Mouse (Mus musculus): ENCODE data around the gene Srgap3. TPM values are rescaled to one million over a fixed set of nuclear protein-coding genes. Genes with fewer than 3 reads are reported as not detected.
A peak's percentile ranks its signal among the peaks of the same experiment; 100 is the strongest.

The Srgap3 gene
- polyA plus RNA-seq, 2 experiments, result 8.4 to 14.3 TPM

GRCm38 (mm10) chr6:112972858-112973631 is 26.0 kb upstream of the Srgap3 start:
- H3K27ac ChIP-seq (replicated peaks; ENCODE audit: low read depth, low read length), result 0 out of 2 replicates have a peak overlapping the region, but pooled peaks have one; percentile 16
- no peaks in the 10 kb centered on the region for H3K36me3 ChIP-seq (ENCODE audit: control insufficient read depth, insufficient read depth, low read length)
- peak; percentile 32 for DNase-seq (ENCODE audit: low spot score)
- 20% methylated on average over 18 of the region's 18 CpGs for WGBS
- H3K9ac ChIP-seq (ENCODE audit: low read depth, low read length, severe bottlenecking), result no peak overlapping the region
- 0 out of 2 replicates have a peak overlapping the region, but pooled peaks have one; percentile 4 for H3K4me2 ChIP-seq (replicated peaks; ENCODE audit: low read depth, low read length, severe bottlenecking)
- H3K27me3 ChIP-seq (ENCODE audit: control insufficient read depth, insufficient read depth, low read length), result no peaks in the 10 kb centered on the region
- ATAC-seq (ENCODE audit: low FRiP score, low read depth), result peak; percentile 46
- peaks cover 31% of the 10 kb centered on the region for H3K4me1 ChIP-seq (ENCODE audit: control insufficient read depth, insufficient read depth, low read length)
- H3K4me3 ChIP-seq (replicated peaks; ENCODE audit: low read length), result no peak overlapping the region
- no peak for TF ChIP-seq POLR2A (IDR thresholded peaks at IDR 0.05; ENCODE audit: borderline replicate concordance, extremely low read depth, insufficient read depth, insufficient read length)
- no peaks in the 10 kb centered on the region for H3K9me3 ChIP-seq (ENCODE audit: control insufficient read depth, low read length)

DNA sequence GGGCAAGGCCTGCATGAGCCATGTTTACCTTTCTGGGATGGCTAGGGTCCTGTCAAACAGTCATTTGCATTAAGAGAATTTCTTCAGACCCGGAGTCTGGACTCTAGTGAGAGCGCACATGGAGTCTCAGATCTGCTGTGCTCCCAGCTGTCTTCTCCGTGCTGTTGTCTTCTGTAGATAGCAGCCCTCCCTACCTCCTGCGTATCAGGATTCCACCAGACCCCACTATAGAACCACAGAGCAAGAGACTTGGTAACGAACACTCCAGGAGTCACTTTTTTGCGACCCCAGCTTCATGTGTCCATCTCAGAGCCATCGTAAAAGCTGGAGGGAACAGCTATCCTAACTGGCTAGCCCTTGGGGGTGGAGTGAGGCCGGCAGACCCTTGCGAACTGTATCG is 25.1 kb upstream of the Srgap3 start:
- DNase-seq (ENCODE audit: low spot score), result no peak
- no peak overlapping the region for H3K4me3 ChIP-seq (replicated peaks; ENCODE audit: low read length)
- ATAC-seq (ENCODE audit: low FRiP score, low read depth), result no peak
- no peak overlapping the region for H3K4me2 ChIP-seq (replicated peaks; ENCODE audit: low read depth, low read length, severe bottlenecking)
- H3K36me3 ChIP-seq (ENCODE audit: control insufficient read depth, insufficient read depth, low read length), result no peaks in the 10 kb centered on the region
- 48% methylated on average over 10 of the region's 10 CpGs for WGBS
- peaks cover 31% of the 10 kb centered on the region for H3K4me1 ChIP-seq (ENCODE audit: control insufficient read depth, insufficient read depth, low read length)
- H3K27me3 ChIP-seq (ENCODE audit: control insufficient read depth, insufficient read depth, low read length), result no peaks in the 10 kb centered on the region
- no peak for TF ChIP-seq POLR2A (IDR thresholded peaks at IDR 0.05; ENCODE audit: borderline replicate concordance, extremely low read depth, insufficient read depth, insufficient read length)
- 0 out of 2 replicates have a peak overlapping the region, but pooled peaks have one; percentile 28 for H3K27ac ChIP-seq (replicated peaks; ENCODE audit: low read depth, low read length)
- H3K9me3 ChIP-seq (ENCODE audit: control insufficient read depth, low read length), result no peaks in the 10 kb centered on the region
- H3K9ac ChIP-seq (ENCODE audit: low read depth, low read length, severe bottlenecking), result no peak overlapping the region

DNA sequence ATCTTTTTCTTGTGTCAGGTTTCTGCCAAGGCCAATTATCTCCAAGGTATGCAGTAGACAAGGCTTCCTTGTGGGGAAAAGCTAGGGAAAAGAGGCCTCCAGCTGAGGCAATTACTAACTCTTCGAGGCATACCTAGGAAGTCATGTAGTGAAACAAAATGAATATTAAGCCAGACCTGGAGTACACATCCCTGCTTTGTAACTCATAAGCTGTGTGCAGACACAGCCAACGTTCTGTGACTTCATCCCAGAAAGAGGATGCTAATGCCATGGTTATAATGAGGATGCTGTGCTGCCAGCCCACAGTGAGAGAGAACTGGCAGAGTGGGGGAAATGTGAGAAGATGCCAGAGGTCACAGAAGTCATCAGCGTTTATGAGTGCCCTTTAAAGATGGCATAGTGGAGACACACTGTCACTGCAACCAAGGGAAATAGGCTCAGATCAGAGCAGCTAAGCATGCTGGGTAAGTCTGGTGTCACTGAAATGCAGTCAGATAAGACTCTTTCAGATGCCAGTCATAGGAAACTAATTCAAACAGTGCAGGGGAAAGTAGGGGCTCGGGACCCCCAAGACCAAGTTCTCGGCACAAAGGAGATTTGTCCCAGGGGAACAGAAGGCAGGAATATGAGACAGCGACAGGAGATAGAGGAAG is 24.2 kb upstream of the Srgap3 start:
- no peak for DNase-seq (ENCODE audit: low spot score)
- no peak for ATAC-seq (ENCODE audit: low FRiP score, low read depth)
- H3K4me3 ChIP-seq (replicated peaks; ENCODE audit: low read length), result no peak overlapping the region
- peaks cover 31% of the 10 kb centered on the region for H3K4me1 ChIP-seq (ENCODE audit: control insufficient read depth, insufficient read depth, low read length)
- 55% methylated on average over 6 of the region's 6 CpGs for WGBS
- no peak overlapping the region for H3K9ac ChIP-seq (ENCODE audit: low read depth, low read length, severe bottlenecking)
- no peaks in the 10 kb centered on the region for H3K27me3 ChIP-seq (ENCODE audit: control insufficient read depth, insufficient read depth, low read length)
- H3K27ac ChIP-seq (replicated peaks; ENCODE audit: low read depth, low read length), result no peak overlapping the region
- H3K9me3 ChIP-seq (ENCODE audit: control insufficient read depth, low read length), result no peaks in the 10 kb centered on the region
- no peaks in the 10 kb centered on the region for H3K36me3 ChIP-seq (ENCODE audit: control insufficient read depth, insufficient read depth, low read length)
- TF ChIP-seq POLR2A (IDR thresholded peaks at IDR 0.05; ENCODE audit: borderline replicate concordance, extremely low read depth, insufficient read depth, insufficient read length), result no peak
- H3K4me2 ChIP-seq (replicated peaks; ENCODE audit: low read depth, low read length, severe bottlenecking), result no peak overlapping the region

DNA sequence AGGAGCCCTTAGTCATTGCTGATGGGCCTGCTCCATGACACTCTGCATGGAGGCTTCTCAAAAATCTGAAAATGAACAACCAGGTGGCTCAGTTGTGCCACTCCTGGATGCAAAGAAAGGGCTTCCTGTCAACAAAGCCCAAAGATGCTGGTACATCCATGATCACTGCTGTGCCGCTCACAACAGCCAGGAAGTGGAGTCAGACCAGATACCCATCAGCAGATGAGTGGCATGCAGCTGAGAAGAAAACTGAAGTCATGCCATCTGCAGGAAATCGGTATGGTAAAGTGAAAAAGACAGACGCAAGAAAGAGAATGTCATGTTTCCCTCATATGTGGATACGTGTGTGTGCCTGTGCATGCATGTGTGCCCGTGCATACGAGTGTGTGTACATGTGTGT is 20.3 kb upstream of the Srgap3 start:
- Histone ChIP-seq H3K9ac (ENCODE audit: low read depth, low read length, severe bottlenecking) (no peak overlapping the region), H3K27me3 (ENCODE audit: control insufficient read depth, insufficient read depth, low read length) (no peaks in the 10 kb centered on the region), H3K27ac (replicated peaks; ENCODE audit: low read depth, low read length) (no peak overlapping the region), H3K4me3 (replicated peaks; ENCODE audit: low read length) (no peak overlapping the region), H3K9me3 (ENCODE audit: control insufficient read depth, low read length) (no peaks in the 10 kb centered on the region), H3K36me3 (ENCODE audit: control insufficient read depth, insufficient read depth, low read length) (no peaks in the 10 kb centered on the region), H3K4me2 (replicated peaks; ENCODE audit: low read depth, low read length, severe bottlenecking) (no peak overlapping the region), H3K4me1 (ENCODE audit: control insufficient read depth, insufficient read depth, low read length) (peaks cover 12% of the 10 kb centered on the region)
- WGBS, result 88% methylated on average over 6 of the region's 6 CpGs
- no peak for TF ChIP-seq POLR2A (IDR thresholded peaks at IDR 0.05; ENCODE audit: borderline replicate concordance, extremely low read depth, insufficient read depth, insufficient read length)
- ATAC-seq (ENCODE audit: low FRiP score, low read depth), result no peak
- DNase-seq (ENCODE audit: low spot score), result no peak

- Histone ChIP-seq H3K36me3 (ENCODE audit: control insufficient read depth, insufficient read depth, low read length) (no peaks in the 10 kb centered on the region), H3K4me2 (replicated peaks; ENCODE audit: low read depth, low read length, severe bottlenecking) (no peak overlapping the region), H3K27me3 (ENCODE audit: control insufficient read depth, insufficient read depth, low read length) (no peaks in the 10 kb centered on the region), H3K4me1 (ENCODE audit: control insufficient read depth, insufficient read depth, low read length) (peaks cover 18% of the 10 kb centered on the region), H3K27ac (replicated peaks; ENCODE audit: low read depth, low read length) (peak overlapping the region; percentile 75), H3K9ac (ENCODE audit: low read depth, low read length, severe bottlenecking) (no peak overlapping the region), H3K9me3 (ENCODE audit: control insufficient read depth, low read length) (no peaks in the 10 kb centered on the region), H3K4me3 (replicated peaks; ENCODE audit: low read length) (no peak overlapping the region)
- 27% methylated on average over 6 of the region's 6 CpGs for WGBS
- no peak for TF ChIP-seq POLR2A (IDR thresholded peaks at IDR 0.05; ENCODE audit: borderline replicate concordance, extremely low read depth, insufficient read depth, insufficient read length)
- peak; percentile 60 for ATAC-seq (ENCODE audit: low FRiP score, low read depth)
- peak; percentile 29 for DNase-seq (ENCODE audit: low spot score)
Observed at GRCm38 (mm10) chr6:112958360-112958759, 11.3 kb upstream of the Srgap3 start.
